Mouse (Mus musculus) c-Kit-positive CD71-negative TER-119-negative erythroid progenitor cells, embryonic 14.5 days (primary cell): ENCODE measurements around the gene Rpl28.

Experiments
- DNase-seq: peaks from one replicate; pipeline ENCODE4 v3.0.0-alpha.2; 2013; ENCODE audit warnings: low read depth

Rpl28 gene

GRCm38 (mm10) chr7:4835631-4836327 is 43.1 kb downstream of the Rpl28 start:
- DNase-seq = no peak

GRCm38 (mm10) chr7:4836351-4836792 is 43.7 kb downstream of the Rpl28 start:
- DNase-seq = no peak

GRCm38 (mm10) chr7:4837639-4838038 is 45.0 kb downstream of the Rpl28 start:
- no peak for DNase-seq

- DNase-seq = no peak
These were observed 49.4 kb downstream of the Rpl28 start for GRCm38 (mm10) chr7:4842077-4842476.

GRCm38 (mm10) chr7:4842634-4843131 is 50.0 kb downstream of the Rpl28 start:
- DNase-seq = no peak

GRCm38 (mm10) chr7:4843604-4844244 is 51.0 kb downstream of the Rpl28 start:
- DNase-seq = no peak

GRCm38 (mm10) chr7:4844245-4844916 is 51.7 kb downstream of the Rpl28 start, which contains the start of gene Shisa7:
Shisa7 (minus strand) TSS chr7:4844696.
- DNase-seq = no peak
